21 mouse cellular contexts compared by ENCODE assay signal in genomic region chr2:181332542-181332941, GRCm38 (mm10). TPM values are rescaled to one million over a fixed set of nuclear protein-coding genes. Genes with fewer than 3 reads are reported as not detected.
DNase-seq lines count a peak whose midpoint lies in the region; ATAC-seq lines count a peak whose summit lies in the region.
"Had no signal": no experiment of that assay in that cellular context is flagged by ENCODE, and none has a peak within 500 bp of the region (broad histone marks: within the 10 kb centered on the region; RNA-seq: fewer than 3 reads in every experiment).

No protein-coding gene starts in this region.

- DNase-seq in ES-CJ7 (ENCODE audit: low read depth, low spot score) = peak; percentile 82
- DNase-seq in R1 (ENCODE audit: low read depth, low spot score) = peak; percentile 73
- DNase-seq in adrenal gland, postnatal 25 days = no peak
- DNase-seq: adrenal gland, adult 8-10 months; adrenal gland, postnatal 14 days; cerebellum, adult 11 months; cerebellum, adult 18-20 months; cerebellum, adult 8-10 months; cerebellum, adult 9-11 months; cerebellum, postnatal 14 days; cerebellum, postnatal 36 days; embryo, embryonic 11 days; forebrain, postnatal 0 days had no signal

- ATAC-seq in granulocyte monocyte progenitor cell, adult 5-6 weeks (replicated peaks; ENCODE audit: poor library complexity, severe bottlenecking) = no peak
- no peak for ATAC-seq in frontal cortex, adult (ENCODE audit: low TSS enrichment)
- ATAC-seq: activated CD4-positive, CD25-positive, alpha-beta regulatory T cell, adult 4 months; forebrain, embryonic 13.5 days; forebrain, embryonic 15.5 days; forebrain, postnatal 0 days; Patski had no signal

RNA-seq across cellular contexts. Expression of gene Rtel1, which starts 13.0 kb away (rescaled TPM):
- 43.4 and 44.7 TPM in 2 replicates for total RNA-seq in adrenal gland, postnatal 25 days (2021)
- 63.9 and 85.0 TPM in 2 replicates for total RNA-seq in granulocyte monocyte progenitor cell, adult 5-6 weeks (2014; fragmentation: Nextera tagmentation)
- total RNA-seq in granulocyte monocyte progenitor cell, adult 5-6 weeks (2017) = 30.1 and 47.5 TPM in 2 replicates

RNA-seq across cellular contexts. Expression of gene Stmn3, which starts 18.2 kb away (rescaled TPM):
- 9.8 and 12.2 TPM in 2 replicates for total RNA-seq in adrenal gland, postnatal 25 days (2021)
- total RNA-seq in granulocyte monocyte progenitor cell, adult 5-6 weeks (2014; fragmentation: Nextera tagmentation) = not detected in 2 replicates
- not detected in 2 replicates for total RNA-seq in granulocyte monocyte progenitor cell, adult 5-6 weeks (2017)
- total RNA-seq: common myeloid progenitor, adult 5-6 weeks; G1E had no signal

RNA-seq across cellular contexts. Expression of gene Zgpat, which starts 32.2 kb away (rescaled TPM):
- total RNA-seq in adrenal gland, postnatal 25 days (2021) = 51.2 and 61.6 TPM in 2 replicates
- total RNA-seq in granulocyte monocyte progenitor cell, adult 5-6 weeks (2014; fragmentation: Nextera tagmentation) = 12.8 and 18.3 TPM in 2 replicates
- total RNA-seq in granulocyte monocyte progenitor cell, adult 5-6 weeks (2017) = 29.8 and 35.7 TPM in 2 replicates

RNA-seq across cellular contexts. Expression of gene Arfrp1, which starts 32.7 kb away (rescaled TPM):
- 40.8 and 49.7 TPM in 2 replicates for total RNA-seq in adrenal gland, postnatal 25 days (2021)
- total RNA-seq in granulocyte monocyte progenitor cell, adult 5-6 weeks (2014; fragmentation: Nextera tagmentation) = 34.1 and 43.2 TPM in 2 replicates
- 38.6 and 39.2 TPM in 2 replicates for total RNA-seq in granulocyte monocyte progenitor cell, adult 5-6 weeks (2017)

RNA-seq across cellular contexts. Expression of gene Gmeb2, which starts 44.7 kb away (rescaled TPM):
- 15.3 and 18.5 TPM in 2 replicates for total RNA-seq in adrenal gland, postnatal 25 days (2021)
- total RNA-seq in granulocyte monocyte progenitor cell, adult 5-6 weeks (2014; fragmentation: Nextera tagmentation) = 11.8 and 15.3 TPM in 2 replicates
- total RNA-seq in granulocyte monocyte progenitor cell, adult 5-6 weeks (2017) = 10.4 and 16.5 TPM in 2 replicates

Comparison
In these comparisons a context has a peak if more than half of its experiments do, and no peak if none do; other contexts are left out.
1. RNA of gene Stmn3, which starts 18.2 kb away (total RNA-seq): 9.8 to 12.2 TPM in adrenal gland, postnatal 25 days; not detected in granulocyte monocyte progenitor cell, adult 5-6 weeks; every median in the first group is over 10 times any median in the second.